Mouse (Mus musculus): Measurements from ENCODE around the gene Mtpn. TPM values are rescaled to one million over a fixed set of nuclear protein-coding genes. Genes with fewer than 3 reads are reported as not detected.
A peak's percentile ranks its signal among the peaks of the same experiment; 100 is the strongest.

Gene Mtpn
- polyA plus RNA-seq, 1 experiment from 2014 or later, result 133 TPM

GRCm38 (mm10) chr6:35497406-35497805, 42.3 kb downstream of the Mtpn start:
- no peak for DNase-seq (ENCODE audit: low spot score)
- Histone ChIP-seq H3K27me3 (ENCODE audit: insufficient read depth, poor library complexity, severe bottlenecking) (no peaks in the 10 kb centered on the region), H3K9me3 (no peaks in the 10 kb centered on the region), H3K4me1 (no peaks in the 10 kb centered on the region), H3K27ac (no peak overlapping the region), H3K4me3 (no peak overlapping the region), H3K36me3 (no peaks in the 10 kb centered on the region)
- 89% methylated on average over 4 of the region's 4 CpGs for WGBS

GRCm38 (mm10) chr6:35493851-35494250, 45.8 kb downstream of the Mtpn start:
- Histone ChIP-seq H3K4me1 (no peaks in the 10 kb centered on the region), H3K4me3 (no peak overlapping the region), H3K36me3 (no peaks in the 10 kb centered on the region), H3K9me3 (no peaks in the 10 kb centered on the region), H3K27ac (no peak overlapping the region), H3K27me3 (ENCODE audit: insufficient read depth, poor library complexity, severe bottlenecking) (no peaks in the 10 kb centered on the region)
- no peak for DNase-seq (ENCODE audit: low spot score)
- 81% methylated on average over 6 of the region's 6 CpGs for WGBS

- 79% methylated on average over 5 of the region's 5 CpGs for WGBS
- H3K36me3 ChIP-seq, result no peaks in the 10 kb centered on the region
- no peak overlapping the region for H3K4me3 ChIP-seq
- DNase-seq (ENCODE audit: low spot score), result peak; percentile 7
- no peak overlapping the region for H3K27ac ChIP-seq
- no peaks in the 10 kb centered on the region for H3K27me3 ChIP-seq (ENCODE audit: insufficient read depth, poor library complexity, severe bottlenecking)
- no peaks in the 10 kb centered on the region for H3K9me3 ChIP-seq
- no peaks in the 10 kb centered on the region for H3K4me1 ChIP-seq
Observed at GRCm38 (mm10) chr6:35479651-35480335, 59.9 kb downstream of the Mtpn start.

- H3K9me3 ChIP-seq, result no peaks in the 10 kb centered on the region
- H3K27ac ChIP-seq, result no peak overlapping the region
- H3K36me3 ChIP-seq, result no peaks in the 10 kb centered on the region
- 84% methylated on average over 1 of the region's 1 CpGs for WGBS
- H3K4me3 ChIP-seq, result no peak overlapping the region
- peak; percentile 39 for DNase-seq (ENCODE audit: low spot score)
- H3K27me3 ChIP-seq (ENCODE audit: insufficient read depth, poor library complexity, severe bottlenecking), result no peaks in the 10 kb centered on the region
- H3K4me1 ChIP-seq, result no peaks in the 10 kb centered on the region
Observed at GRCm38 (mm10) chr6:35476830-35477229, 62.9 kb downstream of the Mtpn start.

GRCm38 (mm10) chr6:35463450-35464395, 76.0 kb downstream of the Mtpn start:
- no peaks in the 10 kb centered on the region for H3K9me3 ChIP-seq
- no peak overlapping the region for H3K4me3 ChIP-seq
- DNase-seq (ENCODE audit: low spot score), result peak; percentile 28
- H3K27me3 ChIP-seq (ENCODE audit: insufficient read depth, poor library complexity, severe bottlenecking), result no peaks in the 10 kb centered on the region
- H3K36me3 ChIP-seq, result no peaks in the 10 kb centered on the region
- WGBS, result 78% methylated on average over 5 of the region's 5 CpGs
- H3K4me1 ChIP-seq, result no peaks in the 10 kb centered on the region
- H3K27ac ChIP-seq, result no peak overlapping the region

- Histone ChIP-seq H3K4me1 (no peaks in the 10 kb centered on the region), H3K27me3 (ENCODE audit: insufficient read depth, poor library complexity, severe bottlenecking) (no peaks in the 10 kb centered on the region), H3K36me3 (no peaks in the 10 kb centered on the region), H3K27ac (no peak overlapping the region), H3K9me3 (no peaks in the 10 kb centered on the region), H3K4me3 (no peak overlapping the region)
- 85% methylated on average over 1 of the region's 1 CpGs for WGBS
- peak; percentile 38 for DNase-seq (ENCODE audit: low spot score)
Observed at GRCm38 (mm10) chr6:35462484-35462883, 77.2 kb downstream of the Mtpn start.

Small RNA genes within 50 kb of the gene (microRNA-seq; reads per million reads assigned to microRNA genes)
- not detected for gene Gm23053

Other genes starting within 250 kb of the Mtpn start
- gene Slc13a4, start 231.8 kb downstream of the Mtpn start, polyA plus RNA-seq (2016; fragmentation: Nextera tagmentation; extraction: Ambion mirVana), result 2.9 and 3.3 TPM in 2 replicates
- 0.08 and 0.20 TPM in 2 replicates for gene Fam180a, start 213.7 kb downstream of the Mtpn start, polyA plus RNA-seq (2016; fragmentation: Nextera tagmentation; extraction: Ambion mirVana)